Mouse (Mus musculus) gastrocnemius, postnatal 36 days (tissue): Measurements from ENCODE around the gene Hectd4. TPM values are rescaled to one million over a fixed set of nuclear protein-coding genes. Genes with fewer than 3 reads are reported as not detected.

Source experiments
- total RNA-seq, 2 experiments: library from RNA; stranded (reverse); gene quantifications; 2 replicates each; pipeline ENCODE4 v1.2.3; 2021

Gene Hectd4
- total RNA-seq, 2 experiments from 2014 or later: 10.9 to 12.1 TPM

Other genes with a start within 250 kb of the Hectd4 start
- not detected for gene Rph3a, start 210.1 kb upstream of the Hectd4 start, total RNA-seq
- gene Ptpn11, start 28.8 kb upstream of the Hectd4 start, total RNA-seq: 10 to 100 TPM; 59.1 to 77.7 TPM
- gene Rpl6, start 15.7 kb upstream of the Hectd4 start, total RNA-seq: 100 to 1,000 TPM; 382 to 446 TPM
- 10 to 100 TPM; 32.1 to 34.3 TPM for gene Trafd1, start 165.4 kb downstream of the Hectd4 start, total RNA-seq
- gene Naa25, start 177.7 kb downstream of the Hectd4 start, total RNA-seq: 10 to 100 TPM; 24.3 to 26.1 TPM
- gene Tmem116, start 231.7 kb downstream of the Hectd4 start, total RNA-seq: 1 to 10 TPM; 5.0 to 6.3 TPM
- gene Erp29, start 232.3 kb downstream of the Hectd4 start, total RNA-seq: 10 to 100 TPM; 32.4 to 36.7 TPM